14 mouse cellular contexts compared by ENCODE assay signal in the genomic region with DNA sequence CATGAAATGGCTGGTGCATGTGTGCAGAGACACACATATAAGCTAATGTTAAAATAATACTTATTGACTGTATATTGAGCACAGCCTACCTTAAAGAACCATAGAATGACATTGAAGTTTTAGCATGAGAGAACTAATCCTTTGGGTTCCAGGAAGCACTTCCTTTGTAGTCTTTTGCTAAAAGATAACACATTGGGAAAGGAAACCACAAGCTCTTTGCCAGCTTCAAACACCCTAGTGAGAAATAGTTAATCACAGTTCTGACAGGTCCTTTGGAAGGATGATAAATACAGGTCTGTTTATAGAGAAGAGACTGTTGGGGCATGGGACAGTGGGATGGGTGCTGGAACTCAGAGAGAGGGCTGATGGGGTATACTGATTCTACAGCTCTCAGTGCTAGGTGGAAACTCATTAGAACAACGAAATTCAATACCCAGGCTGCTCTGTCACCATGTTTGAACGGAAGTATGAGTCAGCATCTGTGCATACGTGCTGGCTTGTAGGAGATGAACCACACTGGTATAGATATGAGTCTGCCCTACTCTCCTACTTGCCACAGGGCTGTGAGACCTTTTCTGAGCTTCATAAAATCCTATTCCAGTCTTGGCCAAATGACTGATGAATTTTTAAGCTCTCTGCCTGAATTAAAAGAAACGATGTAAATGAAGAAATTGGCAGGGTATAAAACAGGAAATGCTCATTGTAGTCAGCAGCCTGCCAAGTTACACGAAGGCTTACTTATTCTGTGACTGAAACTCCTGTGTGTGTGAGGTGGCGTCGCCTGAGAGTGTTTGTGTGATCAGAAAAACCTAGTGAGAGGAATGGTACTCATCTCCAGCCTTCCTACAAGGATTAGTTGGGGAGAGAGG.
DNase-seq lines count a peak whose midpoint lies in the region; ATAC-seq and TF ChIP-seq lines count a peak whose summit lies in the region.
"Had no signal": no experiment of that assay in that cellular context is flagged by ENCODE, and none has a peak within 500 bp of the region (broad histone marks: within the 10 kb centered on the region; RNA-seq: fewer than 3 reads in every experiment).

No protein-coding gene starts in this region.

- DNase-seq in left cerebral cortex, adult 2 months (ENCODE audit: extremely low spot score in 1 of 2, low spot score in 2 of 2): no peak
- no peak for DNase-seq in left cerebral cortex, adult 8-10 months (ENCODE audit: low spot score in 2 of 2)
- DNase-seq in G1E (ENCODE audit: low spot score): no peak
- DNase-seq in spleen, postnatal 14 days (ENCODE audit: low spot score in 2 of 2): no peak
- no peak for DNase-seq in kidney, adult 2 months
- DNase-seq: cerebellum, postnatal 14 days; layer of hippocampus, adult 9-11 months; right cerebral cortex, postnatal 14 days had no signal

- peak; percentile 81 for ATAC-seq in G1E (ENCODE audit: extremely low read depth, insufficient number of reproducible peaks, low FRiP score, poor library complexity, severe bottlenecking)
- ATAC-seq in hematopoietic stem cell, adult 5-6 weeks (replicated peaks in 1 of 2; ENCODE audit: insufficient read depth in 1 of 2, low FRiP score in 2 of 2, low TSS enrichment in 1 of 2, low read depth in 1 of 2, poor library complexity in 2 of 2, severe bottlenecking in 2 of 2): peak; percentile 81 to 85
- ATAC-seq in intestine, embryonic 16.5 days: no peak
- ATAC-seq: intestine, postnatal 0 days had no signal

- H3ac ChIP-seq in myocyte (ENCODE audit: control insufficient read depth, insufficient read length): no peak overlapping the region

- no peak overlapping the region for H3K9ac ChIP-seq in intestine, embryonic 16.5 days (ENCODE audit: low read depth, low read length)
- H3K9ac ChIP-seq: limb, embryonic 15.5 days had no signal

- TF ChIP-seq POLR2A in myocyte (IDR thresholded peaks at IDR 0.05; ENCODE audit: insufficient read length, low read depth): no peak
- TF ChIP-seq POLR2A in kidney, adult 2 months (IDR thresholded peaks at IDR 0.05; ENCODE audit: low read depth, low read length): no peak

- no peaks in the 10 kb centered on the region for H3K9me3 ChIP-seq in G1E (replicated peaks)
- H3K9me3 ChIP-seq in intestine, embryonic 16.5 days (ENCODE audit: control insufficient read depth, low read length): no peaks in the 10 kb centered on the region
- H3K9me3 ChIP-seq: limb, embryonic 15.5 days; midbrain, embryonic 10.5 days had no signal

- H3K36me3 ChIP-seq in G1E (replicated peaks): peaks cover 10% of the 10 kb centered on the region
- peaks cover 20% of the 10 kb centered on the region for H3K36me3 ChIP-seq in myocyte (ENCODE audit: control insufficient read depth, insufficient read depth)
- no peaks in the 10 kb centered on the region for H3K36me3 ChIP-seq in kidney, adult 2 months (ENCODE audit: control insufficient read depth, insufficient read depth, low read length)
- no peaks in the 10 kb centered on the region for H3K36me3 ChIP-seq in intestine, embryonic 16.5 days (ENCODE audit: control insufficient read depth, insufficient read depth, low read length)
- H3K36me3 ChIP-seq: midbrain, embryonic 10.5 days had no signal

- WGBS in kidney, adult 2 months: 48% methylated on average over 7 of the region's 7 CpGs
- 67% methylated on average over 7 of the region's 7 CpGs for whole genome bisulfite sequencing in intestine, embryonic 16.5 days

- no peak for TF ChIP-seq CTCF in left cerebral cortex, adult 2 months (IDR thresholded peaks at IDR 0.05)
- TF ChIP-seq CTCF in G1E (IDR thresholded peaks at IDR 0.05; ENCODE audit: low read depth, low read length): no peak
- no peak for TF ChIP-seq CTCF in kidney, adult 2 months (conservative IDR thresholded peaks at IDR 0.05; ENCODE audit: insufficient read depth, insufficient read length, low read depth, low read length)

- peak overlapping the region; percentile 31 for H3K4me2 ChIP-seq in myocyte (ENCODE audit: low read depth)
- no peak overlapping the region for H3K4me2 ChIP-seq in intestine, embryonic 16.5 days (ENCODE audit: low read depth, low read length)
- H3K4me2 ChIP-seq: limb, embryonic 15.5 days had no signal

- no peaks in the 10 kb centered on the region for H3K79me2 ChIP-seq in myocyte (ENCODE audit: control insufficient read depth, insufficient read depth)

- intact Hi-C loops in left cerebral cortex, adult 2 months (cut with DNase I): no loop called here

- H3K27me3 ChIP-seq in G1E (ENCODE audit: insufficient read depth, low read length) (no peaks in the 10 kb centered on the region), myocyte (ENCODE audit: control insufficient read depth, insufficient read depth, insufficient read length) (no peaks in the 10 kb centered on the region)
- no peaks in the 10 kb centered on the region for H3K27me3 ChIP-seq in kidney, adult 2 months (replicated peaks; ENCODE audit: control insufficient read depth, insufficient read depth, low read length)
- H3K27me3 ChIP-seq in intestine, embryonic 16.5 days (replicated peaks; ENCODE audit: control insufficient read depth, insufficient read depth, low read length): no peaks in the 10 kb centered on the region
- H3K27me3 ChIP-seq: limb, embryonic 15.5 days had no signal

- H3K4me1 ChIP-seq in G1E (ENCODE audit: insufficient read depth, low read depth, low read length): peaks cover 5% of the 10 kb centered on the region; the same call in 1 of the 2 replicates
- no peaks in the 10 kb centered on the region for H3K4me1 ChIP-seq in kidney, adult 2 months (ENCODE audit: control insufficient read depth, insufficient read depth, low read length)
- 0 out of 2 replicates have a peak, but pooled peaks cover 3% of the 10 kb centered on the region for H3K4me1 ChIP-seq in intestine, embryonic 16.5 days (ENCODE audit: control insufficient read depth, insufficient read depth, low read length)
- H3K4me1 ChIP-seq: limb, embryonic 15.5 days; midbrain, embryonic 10.5 days had no signal

- peak overlapping the region; percentile 36; the same call in 1 of the 2 replicates for H3K27ac ChIP-seq in left cerebral cortex, adult 2 months
- H3K27ac ChIP-seq in kidney, adult 2 months (ENCODE audit: insufficient read depth, low read depth, low read length): no peak overlapping the region
- no peak overlapping the region for H3K27ac ChIP-seq in intestine, embryonic 16.5 days (ENCODE audit: low read length)
- H3K27ac ChIP-seq: limb, embryonic 15.5 days; midbrain, embryonic 10.5 days had no signal

- H3K4me3 ChIP-seq in left cerebral cortex, adult 2 months: no peak overlapping the region
- H3K4me3 ChIP-seq in G1E (ENCODE audit: low read depth, low read length): no peak overlapping the region
- no peak overlapping the region for H3K4me3 ChIP-seq in myocyte
- H3K4me3 ChIP-seq in kidney, adult 2 months (ENCODE audit: insufficient read depth, low read depth, low read length): no peak overlapping the region
- no peak overlapping the region for H3K4me3 ChIP-seq in intestine, embryonic 16.5 days (ENCODE audit: low read length)
- H3K4me3 ChIP-seq: limb, embryonic 15.5 days; midbrain, embryonic 10.5 days had no signal

TF ChIP-seq in myocyte, 11 proteins besides CTCF, POLR2A, EP300 and RAD21:
- TF ChIP-seq E2F4 (IDR thresholded peaks at IDR 0.05; ENCODE audit: insufficient read depth) (no peak), POLR2AphosphoS2 (IDR thresholded peaks at IDR 0.05; ENCODE audit: insufficient read length, low read depth) (no peak), MAX (IDR thresholded peaks at IDR 0.05; ENCODE audit: low read depth) (no peak), TCF3 (IDR thresholded peaks at IDR 0.05; ENCODE audit: insufficient read length, low read depth) (no peak), REST (IDR thresholded peaks at IDR 0.05; ENCODE audit: insufficient read depth, insufficient read length) (no peak), USF1 (IDR thresholded peaks at IDR 0.05; ENCODE audit: low read depth) (no peak), CEBPB (IDR thresholded peaks at IDR 0.05; ENCODE audit: insufficient read depth, poor library complexity, severe bottlenecking) (no peak), MYOD1 (IDR thresholded peaks at IDR 0.05; ENCODE audit: control insufficient read depth in 1 of 3, insufficient read length in 2 of 3, low read depth in 2 of 3) (no peak), TCF12 (IDR thresholded peaks at IDR 0.05; ENCODE audit: insufficient read depth, poor library complexity, severe bottlenecking) (no peak), MYOG (IDR thresholded peaks at IDR 0.05; ENCODE audit: control insufficient read depth in 1 of 3, insufficient read depth in 1 of 3, insufficient read length in 2 of 3, low read depth in 2 of 3) (no peak), SRF (IDR thresholded peaks at IDR 0.05; ENCODE audit: control insufficient read depth, insufficient read length, low read depth) (no peak)
TF ChIP-seq in myocyte: peak in this region for 0.
